Mouse (Mus musculus) urinary bladder, postnatal 10 days (tissue): ENCODE measurements around the gene Sdr42e1.

Experiments
- DNase-seq: peaks from one replicate; pipeline ENCODE4 v3.0.0; 2022; ENCODE audit warnings: low spot score

Gene Sdr42e1

DNA sequence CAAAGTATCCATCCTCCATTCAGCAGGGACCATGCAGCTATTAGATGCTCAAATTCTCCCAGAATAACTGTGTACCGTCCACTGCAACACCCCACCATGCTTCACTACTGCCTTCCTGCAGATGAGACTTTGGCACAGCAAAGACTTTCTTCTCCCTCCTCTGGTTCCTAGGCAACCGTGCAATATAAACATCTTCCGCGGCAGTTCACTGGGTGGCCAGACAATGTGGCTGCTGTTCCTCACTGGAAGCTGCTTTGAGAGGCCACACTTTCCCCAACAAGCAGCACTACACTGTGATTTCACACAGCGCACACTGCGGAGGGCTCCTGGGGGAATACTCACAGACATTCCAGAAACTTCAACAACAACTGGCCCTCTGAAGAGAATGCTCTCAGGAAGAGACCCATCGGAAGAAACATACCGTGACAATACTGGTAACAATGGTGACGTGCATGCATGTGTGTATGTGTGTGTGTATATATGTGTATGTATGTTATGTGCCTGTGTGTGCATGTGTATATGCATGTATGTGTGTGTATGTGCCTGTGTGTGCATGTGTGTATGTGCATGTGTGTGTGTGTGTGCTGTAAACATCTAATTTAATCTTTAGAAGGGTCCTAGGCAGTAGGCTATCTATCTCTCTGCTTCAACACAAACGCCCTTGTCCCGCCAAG lies 13.0 kb downstream of the Sdr42e1 start:
- DNase-seq = no peak

DNA sequence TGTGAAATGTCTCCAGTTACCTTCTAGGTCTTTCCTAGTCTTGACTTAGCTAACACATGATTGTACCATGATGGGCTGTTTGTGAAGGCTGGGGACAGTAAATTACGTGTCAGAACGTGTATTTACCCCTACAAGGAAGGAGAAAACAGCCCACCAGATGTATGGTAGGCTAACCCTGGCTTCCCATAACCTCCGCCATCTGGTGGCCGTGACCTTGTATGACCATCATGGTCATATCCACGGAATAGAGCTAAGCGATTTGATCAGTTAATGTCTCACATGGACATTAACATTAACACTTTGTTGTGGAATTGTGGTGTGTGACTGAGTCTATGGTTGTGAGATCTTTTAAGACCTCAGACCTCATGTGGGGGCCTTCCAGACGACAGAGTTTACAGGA lies 14.5 kb downstream of the Sdr42e1 start:
- no peak for DNase-seq

GRCm38 (mm10) chr8:117652318-117652717 lies 21.2 kb downstream of the Sdr42e1 start:
- no peak for DNase-seq

GRCm38 (mm10) chr8:117646440-117646839 lies 27.0 kb downstream of the Sdr42e1 start:
- DNase-seq = no peak

DNA sequence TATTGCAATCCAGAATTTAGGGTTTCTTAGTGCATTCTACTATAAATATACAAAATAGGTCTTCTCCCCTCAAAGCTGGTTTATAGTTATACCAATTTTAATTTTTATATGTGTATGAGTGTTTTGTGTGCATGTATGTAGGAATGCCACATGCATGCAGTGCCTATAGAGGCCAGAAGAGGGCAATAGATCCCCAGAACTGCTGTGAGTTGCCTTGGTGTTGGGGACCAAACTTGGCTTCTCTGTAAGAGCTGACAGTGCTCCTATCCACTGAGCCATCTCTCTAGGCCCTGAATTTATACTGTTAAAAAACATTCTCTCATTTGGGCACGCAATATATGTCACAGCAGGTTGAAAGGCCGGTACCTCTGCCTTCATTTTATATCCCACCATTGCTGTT lies 27.5 kb downstream of the Sdr42e1 start:
- no peak for DNase-seq

- DNase-seq = no peak
Measured at GRCm38 (mm10) chr8:117645486-117645885, 28.0 kb downstream of the Sdr42e1 start.

DNA sequence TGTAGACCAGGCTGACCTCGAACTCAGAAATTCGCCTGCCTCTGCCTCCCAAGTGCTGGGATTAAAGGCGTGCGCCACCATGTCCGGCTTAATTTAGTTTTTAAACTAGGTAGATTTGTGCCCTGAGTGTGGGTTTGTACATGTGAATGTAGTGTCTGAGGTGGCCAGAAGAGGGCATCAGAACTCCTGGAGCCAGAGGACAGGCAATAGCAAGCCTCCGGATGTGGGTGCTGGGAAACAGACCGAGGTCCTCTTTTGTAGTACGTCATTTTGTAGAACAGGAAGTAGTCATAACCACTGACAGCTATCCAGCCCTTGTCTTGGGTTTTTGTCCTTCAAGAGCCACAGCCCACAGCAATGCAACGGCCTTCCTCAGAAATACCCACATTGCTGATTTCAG lies 33.9 kb downstream of the Sdr42e1 start:
- DNase-seq = no peak

- no peak for DNase-seq
Measured at GRCm38 (mm10) chr8:117637462-117637861, 36.0 kb downstream of the Sdr42e1 start.

- DNase-seq = no peak
Measured at GRCm38 (mm10) chr8:117634406-117634805, 39.1 kb downstream of the Sdr42e1 start.

DNA sequence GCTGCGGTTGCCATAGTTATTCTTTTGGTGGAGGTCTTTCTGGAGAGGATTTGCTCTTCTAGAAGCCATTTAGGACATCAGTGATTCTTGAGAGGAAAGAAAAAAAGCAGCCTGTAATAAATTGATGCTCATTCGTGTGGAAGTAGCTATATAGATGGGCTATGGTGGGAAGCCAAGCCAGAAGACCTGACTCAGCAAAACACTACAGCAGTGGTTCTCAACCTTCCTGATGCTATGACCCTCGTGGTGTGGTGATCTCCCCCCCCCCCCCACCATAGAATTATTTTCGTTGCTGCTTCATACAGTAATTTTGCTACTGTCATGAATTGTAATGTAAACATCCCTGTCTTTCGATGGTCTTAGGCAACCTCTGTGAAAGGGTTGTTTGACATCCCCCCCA lies 41.0 kb downstream of the Sdr42e1 start:
- no peak for DNase-seq

GRCm38 (mm10) chr8:117627096-117627495 lies 46.4 kb downstream of the Sdr42e1 start:
- no peak for DNase-seq

- no peak for DNase-seq
Measured at GRCm38 (mm10) chr8:117626040-117626838, 47.2 kb downstream of the Sdr42e1 start.

DNA sequence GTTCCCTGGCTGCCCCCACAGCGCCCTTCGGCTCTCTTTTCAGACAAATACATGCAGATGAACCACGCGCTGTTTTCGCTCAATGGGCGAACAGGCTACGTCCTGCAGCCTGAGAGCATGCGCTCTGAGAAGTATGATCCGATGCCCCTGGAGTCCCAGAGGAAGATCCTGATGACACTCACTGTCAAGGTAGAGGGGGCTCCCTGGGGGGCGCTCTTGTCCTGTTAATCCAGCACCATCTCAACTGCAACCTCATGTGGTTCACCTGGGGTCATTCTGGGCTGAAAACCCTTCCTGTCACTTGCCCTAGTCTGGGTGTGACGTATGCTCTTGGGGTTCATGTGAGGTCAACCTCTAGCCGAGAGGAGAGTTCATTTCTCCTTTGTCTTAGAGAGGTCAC lies 60.6 kb downstream of the Sdr42e1 start:
- no peak for DNase-seq
